Mouse (Mus musculus) natural killer cell, adult 2 months (primary cell): Measurements from ENCODE around the gene Map3k6.

Experiments used
- DNase-seq, 2 experiments: peaks; one replicate each; pipeline ENCODE4 v3.0.0; 2022; ENCODE audit warnings: low spot score in 2 of 2

Map3k6 gene

GRCm38 (mm10) chr4:133213661-133214060 is 27.0 kb upstream of the Map3k6 start:
- DNase-seq = no peak

- DNase-seq = peak; percentile 64 to 76
These were observed 23.0 kb upstream of the Map3k6 start for GRCm38 (mm10) chr4:133217641-133218040.

- DNase-seq = no peak
These were observed 21.9 kb upstream of the Map3k6 start for GRCm38 (mm10) chr4:133218745-133219144.

DNA sequence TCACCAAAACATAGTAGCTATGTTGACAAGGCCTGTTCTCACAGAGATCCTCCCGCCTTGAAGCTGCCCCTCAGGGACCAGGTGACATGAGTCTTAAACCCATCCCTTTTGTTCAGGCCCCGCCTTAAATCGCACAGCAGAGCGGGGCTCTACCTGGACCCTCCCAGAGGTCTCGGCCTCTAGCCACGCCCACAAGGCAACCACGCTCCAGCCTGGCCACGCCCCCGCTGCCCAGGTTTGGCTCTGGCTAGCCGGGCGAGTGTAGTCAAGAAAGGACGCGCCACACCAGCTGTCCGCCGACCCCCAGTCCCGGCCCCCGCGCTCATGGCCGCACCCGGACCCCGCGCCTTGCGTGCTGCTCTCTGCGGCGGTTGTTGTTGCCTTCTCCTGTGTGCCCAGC is 20.0 kb upstream of the Map3k6 start:
- DNase-seq = no peak

DNA sequence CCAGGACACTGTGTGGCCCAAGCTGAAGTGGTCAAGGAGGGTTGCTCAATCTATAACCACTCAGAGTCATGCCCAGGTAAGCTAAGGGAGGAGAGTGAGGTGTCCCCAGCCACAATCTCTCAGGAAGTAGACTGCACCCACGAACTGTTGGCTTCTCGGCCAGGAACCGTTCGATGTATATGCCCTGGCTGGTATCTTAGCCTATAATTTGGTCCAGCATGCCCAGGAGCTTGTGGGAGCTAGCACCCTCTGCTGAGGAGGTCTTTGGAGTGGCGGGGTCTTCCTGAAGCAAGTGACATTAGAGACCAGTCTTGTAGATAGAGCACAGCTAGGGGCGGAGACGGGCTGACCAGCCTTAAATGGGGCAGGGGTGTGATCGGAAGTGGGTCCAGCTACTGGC is 18.9 kb upstream of the Map3k6 start:
- no peak for DNase-seq

- DNase-seq = no peak
These were observed 16.7 kb upstream of the Map3k6 start for GRCm38 (mm10) chr4:133223875-133224274.

DNA sequence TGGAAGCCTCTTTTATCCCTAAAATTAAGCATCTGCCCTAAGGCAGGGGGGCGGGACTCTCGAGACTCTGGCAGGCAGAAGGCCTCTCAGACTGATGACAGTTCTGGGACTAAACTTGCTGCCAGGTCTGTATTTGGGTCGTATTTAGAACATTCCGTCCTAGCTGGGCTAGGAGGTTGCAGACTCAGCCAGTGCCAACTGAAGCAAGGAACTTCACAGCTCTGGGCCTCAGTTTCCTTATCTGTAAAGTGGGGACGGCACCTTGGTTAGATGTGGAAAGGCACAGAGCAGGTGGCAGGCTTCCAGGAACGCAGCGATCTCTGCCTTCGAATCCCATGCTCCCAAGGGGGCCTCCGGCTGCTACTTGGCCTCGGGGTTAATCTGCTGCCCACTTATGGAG is 14.5 kb upstream of the Map3k6 start:
- no peak for DNase-seq

GRCm38 (mm10) chr4:133227636-133228035 is 13.0 kb upstream of the Map3k6 start:
- DNase-seq = no peak

DNA sequence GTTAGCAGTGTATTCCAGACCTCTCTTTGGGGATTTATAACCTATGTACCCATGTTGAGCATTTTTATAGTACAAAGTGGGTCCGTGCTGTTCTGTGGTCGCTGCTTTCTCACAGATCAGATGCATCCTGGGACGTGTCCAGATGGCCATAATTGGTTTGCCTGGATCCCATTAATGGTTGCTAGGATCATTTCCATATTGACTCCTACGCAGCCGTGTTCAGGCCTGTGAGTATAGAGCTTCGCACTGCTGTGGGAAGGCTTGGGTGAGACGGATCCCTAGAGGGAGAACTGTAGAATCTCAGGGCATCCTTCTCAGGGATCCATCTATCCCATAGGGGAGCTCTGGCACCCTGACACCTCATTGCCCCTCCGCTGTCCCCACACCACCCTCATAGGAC is 11.0 kb upstream of the Map3k6 start:
- DNase-seq = no peak

GRCm38 (mm10) chr4:133233285-133233976 is 7.2 kb upstream of the Map3k6 start:
- DNase-seq = no peak

- no peak for DNase-seq
These were observed 5.8 kb upstream of the Map3k6 start for GRCm38 (mm10) chr4:133234771-133235170.

DNA sequence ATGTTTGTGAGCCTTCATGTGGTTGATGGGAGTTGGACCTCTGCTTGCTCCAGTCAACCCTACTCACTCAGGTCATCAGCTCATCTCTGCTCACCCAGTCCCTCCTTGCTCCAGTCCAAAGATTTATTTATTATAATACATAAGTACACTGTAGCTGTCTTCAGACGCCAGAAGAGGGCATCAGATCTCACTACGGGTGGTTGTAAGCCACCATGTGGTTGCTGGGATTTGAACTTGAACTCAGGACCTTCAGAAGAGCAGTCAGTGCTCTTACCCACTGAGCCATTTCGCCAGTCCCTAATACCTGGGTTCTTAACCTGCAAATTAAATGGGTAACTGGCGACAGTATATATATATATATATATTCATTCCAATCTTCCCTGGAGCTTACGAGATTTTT is 5.2 kb upstream of the Map3k6 start:
- DNase-seq = no peak

GRCm38 (mm10) chr4:133237911-133238310 is 2.7 kb upstream of the Map3k6 start:
- peak in 1 of 2 experiments; percentile 47 for DNase-seq

DNA sequence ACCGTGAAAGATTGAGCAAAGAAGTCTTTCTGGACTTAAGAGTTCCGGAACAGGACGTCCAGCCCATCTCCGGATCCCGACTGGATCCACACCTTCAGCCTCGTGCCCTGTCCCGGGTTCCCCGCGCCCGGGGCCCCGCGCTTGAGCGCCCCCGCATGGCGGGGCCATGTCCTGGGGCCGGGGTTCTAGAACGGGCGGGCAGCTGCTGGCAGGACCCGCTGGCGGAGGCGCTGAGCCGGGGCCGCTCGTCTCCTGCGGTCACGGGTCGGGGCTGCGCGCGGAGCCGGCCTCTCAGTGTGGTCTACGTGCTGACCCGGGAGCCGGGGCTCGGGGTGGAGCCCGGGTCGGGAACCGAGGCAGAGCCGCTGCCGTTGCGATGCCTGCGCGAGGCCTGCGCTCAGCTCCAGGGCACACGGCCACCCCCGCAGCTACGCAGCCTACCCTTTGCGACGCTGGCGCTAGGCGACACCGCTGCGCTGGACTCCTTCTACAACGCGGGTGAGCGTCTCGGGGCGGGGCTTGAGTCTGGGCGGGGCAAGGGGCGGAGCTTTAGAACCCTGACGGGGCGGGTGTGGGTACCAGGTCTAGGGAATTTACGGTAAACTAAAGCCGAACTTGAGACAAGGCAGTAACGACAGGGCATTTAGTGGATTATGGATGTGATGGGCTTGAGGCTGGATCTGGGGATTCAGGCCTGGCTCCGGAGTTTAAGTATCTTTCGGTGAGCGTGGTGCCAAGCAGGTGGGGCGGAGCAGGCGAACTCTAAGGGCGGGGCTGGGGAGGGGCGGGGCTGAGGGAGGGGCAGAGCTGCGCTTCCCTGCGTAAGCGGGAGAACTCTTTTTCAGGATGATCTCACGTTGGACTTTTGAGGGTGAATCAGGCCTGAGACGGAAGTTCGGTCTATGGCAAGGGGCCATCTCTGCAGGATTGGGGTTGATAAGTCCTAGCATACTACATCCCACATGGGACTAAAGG is 603 bp downstream of the Map3k6 start:
- peak; percentile 82 to 87 for DNase-seq

DNA sequence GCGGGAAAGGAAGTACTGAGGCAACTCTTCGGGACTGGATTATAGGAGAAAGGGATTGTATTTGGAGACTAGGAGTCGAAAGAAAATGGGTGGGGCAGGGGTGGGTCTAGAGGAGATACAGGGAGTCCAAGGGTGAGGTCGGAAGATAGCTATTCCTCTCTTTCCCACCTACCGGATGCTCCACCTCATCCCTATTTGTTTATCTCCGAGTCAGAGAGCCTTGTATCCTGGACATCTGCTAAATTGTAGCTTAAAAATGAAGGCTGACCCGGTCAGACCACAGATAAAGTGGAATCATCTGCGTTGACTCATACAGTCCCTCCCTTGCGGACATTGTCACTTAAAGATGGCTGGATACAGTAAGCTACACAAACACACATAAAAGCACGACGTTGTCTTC is 1.3 kb downstream of the Map3k6 start:
- DNase-seq = no peak

- DNase-seq = no peak
These were observed 2.1 kb downstream of the Map3k6 start for GRCm38 (mm10) chr4:133242710-133243109.

DNA sequence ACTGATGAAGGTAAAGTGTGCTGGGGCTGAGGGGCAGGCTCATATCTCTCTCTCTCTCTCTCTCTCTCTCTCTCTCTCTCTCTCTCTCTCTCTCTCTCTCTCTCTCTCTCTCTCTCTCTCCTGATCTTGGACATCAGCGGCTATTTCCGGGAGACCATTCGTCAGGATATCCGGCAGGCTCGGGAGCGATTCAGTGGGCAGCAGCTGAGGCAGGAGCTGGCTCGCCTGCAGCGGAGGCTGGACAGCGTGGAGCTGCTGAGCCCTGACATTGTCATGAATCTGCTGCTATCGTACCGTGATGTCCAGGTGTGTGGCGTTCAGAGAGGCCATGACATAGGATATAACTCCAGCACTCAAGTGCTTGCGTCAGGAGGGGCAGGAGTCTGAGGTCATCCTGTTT is 2.9 kb downstream of the Map3k6 start:
- no peak for DNase-seq

- DNase-seq = no peak
These were observed 3.7 kb downstream of the Map3k6 start for GRCm38 (mm10) chr4:133244289-133244688.

- no peak for DNase-seq
These were observed 6.5 kb downstream of the Map3k6 start for GRCm38 (mm10) chr4:133247072-133247471.

- DNase-seq = peak in 1 of 2 experiments; percentile 16
These were observed 7.3 kb downstream of the Map3k6 start for GRCm38 (mm10) chr4:133247806-133248449.

GRCm38 (mm10) chr4:133250609-133251008 is 10.0 kb downstream of the Map3k6 start:
- peak; percentile 67 to 84 for DNase-seq

GRCm38 (mm10) chr4:133251214-133251613 is 10.6 kb downstream of the Map3k6 start:
- DNase-seq = no peak
